Mouse (Mus musculus) MEL (cell line): ENCODE measurements at regions not wholly inside any gene's neighbourhood (a gene's known extent, or its start where the extent isn't known, plus 50 kb on each side); places are given as distances from the start of the nearest gene placed in this dataset.

Experiments used
- MEF2A ChIP-seq: IDR thresholded peaks from 2 replicates; pipeline ENCODE4 v1.6.1; 2014; ENCODE audit warnings: low read depth, mild to moderate bottlenecking, inconsistent platforms, low read length, improper control_type of control experiment; ENCODE audit not compliant: poor library complexity, insufficient replicate concordance, severe bottlenecking; ENCODE audit errors: extremely low read depth
- NELFE ChIP-seq: IDR thresholded peaks from 2 replicates; pipeline ENCODE4 v1.6.1; 2011; ENCODE audit warnings: low read depth, low read length, improper control_type of control experiment
- TBP ChIP-seq: IDR thresholded peaks from 2 replicates; pipeline ENCODE4 v1.8.0; 2011; ENCODE audit warnings: low read depth, low read length, improper control_type of control experiment

- TF ChIP-seq TBP: no peak
- no peak for TF ChIP-seq NELFE
- TF ChIP-seq MEF2A: no peak
Observed at GRCm38 (mm10) chr14:111253190-111253589, 421.7 kb upstream of the Slitrk5 start.
